Mouse (Mus musculus) T-helper 17 cell (primary cell): Measurements from ENCODE around the gene 4931406C07Rik.
"Not testable (repeated sequence)": the region's sequence is repeated elsewhere in the genome, so short reads cannot be mapped to it uniquely, and the experiment has no call there.

ENCODE experiments used
- in situ Hi-C, 2 experiments: fragments of 300-600 bp; cut with MboI, MseI; formaldehyde crosslinking; loops; 1 replicate in 1 of 2; 2 replicates in 1 of 2; pipeline ENCODE4 v1.15.1; 2025; ENCODE audit warnings: high pct_unique_total_duplicates in 2 of 2

4931406C07Rik gene

GRCm38 (mm10) chr9:15306398-15307119 lies at the start of gene 4931406C07Rik:
TSS of gene 4931406C07Rik (minus strand) at chr9:15306448.
- in situ Hi-C loops = loop anchor here in 1 of 2 experiments (10.0 kb wide), 1 partner anchor 1032 kb away; the partner anchor contains the start of gene Sesn3

DNA sequence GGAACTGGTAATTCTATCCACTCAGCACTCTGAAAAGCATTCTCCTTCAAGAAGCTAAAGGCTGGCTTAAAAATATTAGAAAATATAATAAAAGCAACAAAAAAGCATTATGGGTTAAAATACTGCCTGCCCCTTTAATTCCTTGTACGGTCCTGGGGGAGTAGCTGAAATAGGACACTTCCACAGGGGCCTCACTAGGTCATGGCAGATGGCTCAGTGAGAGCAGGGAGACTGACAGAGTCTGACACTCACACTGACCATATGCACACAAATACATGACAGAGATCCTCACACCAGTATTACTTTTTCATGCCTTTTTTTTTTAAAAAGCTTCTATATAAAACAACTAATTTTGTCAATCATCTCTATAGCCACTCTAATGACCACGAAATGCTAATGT lies 43.7 kb upstream of the 4931406C07Rik start:
- in situ Hi-C loops = loop anchor here in 1 of 2 experiments (25.0 kb wide), 1 partner anchor 1538 kb away; no protein-coding TSS in a partner anchor

GRCm38 (mm10) chr9:15337776-15338175 lies 31.5 kb upstream of the 4931406C07Rik start:
- in situ Hi-C loops = loop anchor here in 1 of 2 experiments (25.0 kb wide), 1 partner anchor 1525 kb away; no protein-coding TSS in a partner anchor

DNA sequence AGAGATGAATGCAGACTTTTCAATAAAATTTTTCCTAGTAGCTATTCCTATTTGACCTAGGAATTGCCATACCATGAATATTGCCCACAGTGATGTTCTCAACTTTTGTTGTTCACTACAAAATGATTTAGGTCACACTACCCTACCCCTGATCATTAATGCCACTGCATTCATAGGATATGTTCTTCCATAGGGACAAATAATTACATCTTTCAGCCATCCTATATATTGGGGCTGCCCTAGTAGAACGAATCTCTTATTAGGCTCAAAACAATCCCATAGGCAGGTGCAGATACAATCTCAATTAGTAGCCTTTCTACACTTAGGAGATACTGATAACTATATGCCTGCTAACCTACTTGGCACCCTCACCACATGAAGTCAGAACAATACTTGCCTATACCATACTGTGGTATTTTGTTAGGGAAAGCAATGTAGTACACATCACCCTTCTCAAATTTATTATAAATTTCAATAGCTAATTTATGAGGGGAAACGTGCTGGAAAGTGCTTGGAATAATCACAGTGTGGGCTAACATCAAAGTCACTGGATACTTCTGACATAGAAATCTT lies 12.0 kb upstream of the 4931406C07Rik start:
- in situ Hi-C loops = no loop called here

DNA sequence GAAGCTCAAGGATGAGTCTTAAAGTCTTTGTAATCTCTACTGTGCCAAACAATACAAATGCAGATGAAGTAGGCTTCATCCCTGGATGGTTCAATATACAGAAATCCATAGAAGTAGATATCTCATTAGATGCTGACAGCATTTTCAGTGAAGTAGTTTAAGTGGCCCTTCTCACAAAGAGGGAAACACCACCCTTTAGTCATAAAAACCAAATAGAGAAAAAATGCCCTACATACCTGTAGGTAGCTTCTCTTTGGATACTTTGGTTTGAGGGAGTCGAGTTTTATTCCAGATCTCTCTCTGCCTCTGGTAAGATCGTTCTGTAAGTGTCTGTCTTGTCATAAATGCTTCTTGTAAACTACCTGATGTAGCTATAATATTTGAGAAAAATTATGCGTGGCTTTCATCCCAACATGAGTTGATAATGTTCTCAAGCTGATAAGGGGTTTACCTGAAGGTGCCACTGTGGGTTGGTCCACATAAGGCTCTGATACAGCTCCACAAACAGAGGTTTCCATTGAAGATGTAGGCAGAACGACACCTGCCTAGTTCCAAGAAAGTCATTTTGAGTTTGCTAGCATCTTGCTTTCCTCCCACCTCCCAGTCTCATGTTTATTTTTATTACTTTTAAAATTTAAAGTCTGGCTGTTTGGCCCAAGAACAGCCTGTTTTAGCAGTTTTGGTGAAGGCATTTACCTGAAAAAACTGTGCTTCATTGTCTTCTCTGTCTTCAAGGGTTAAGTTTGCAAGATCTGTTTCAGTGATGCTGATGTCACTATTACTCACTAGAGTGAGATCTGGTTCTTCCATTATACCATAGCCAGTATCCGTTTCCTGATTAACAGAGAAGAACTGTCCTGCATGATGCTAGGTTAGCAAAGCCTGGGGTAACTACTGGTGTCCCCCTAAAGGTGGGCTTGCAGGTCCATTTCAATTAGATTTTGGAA lies 11.2 kb upstream of the 4931406C07Rik start:
- in situ Hi-C loops = no loop called here

DNA sequence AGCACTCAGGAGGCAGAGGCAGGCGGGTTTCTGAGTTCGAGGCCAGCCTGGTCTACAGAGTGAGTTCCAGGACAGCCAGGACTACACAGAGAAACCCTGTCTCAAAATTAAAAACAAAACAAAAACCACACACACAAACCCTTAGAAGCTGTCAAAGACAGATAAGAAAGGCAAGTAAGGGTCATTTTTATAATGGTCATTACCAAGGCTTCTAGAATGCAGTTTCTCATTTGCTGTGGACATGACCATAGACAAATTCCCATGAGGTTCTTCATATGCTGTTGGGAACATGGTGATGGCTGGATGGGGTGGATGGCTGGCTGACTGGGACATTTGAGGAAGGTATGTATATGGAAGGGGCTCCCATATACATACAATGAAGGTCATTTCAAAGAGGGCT lies 10.0 kb upstream of the 4931406C07Rik start:
- in situ Hi-C loops = not testable (repeated sequence)

DNA sequence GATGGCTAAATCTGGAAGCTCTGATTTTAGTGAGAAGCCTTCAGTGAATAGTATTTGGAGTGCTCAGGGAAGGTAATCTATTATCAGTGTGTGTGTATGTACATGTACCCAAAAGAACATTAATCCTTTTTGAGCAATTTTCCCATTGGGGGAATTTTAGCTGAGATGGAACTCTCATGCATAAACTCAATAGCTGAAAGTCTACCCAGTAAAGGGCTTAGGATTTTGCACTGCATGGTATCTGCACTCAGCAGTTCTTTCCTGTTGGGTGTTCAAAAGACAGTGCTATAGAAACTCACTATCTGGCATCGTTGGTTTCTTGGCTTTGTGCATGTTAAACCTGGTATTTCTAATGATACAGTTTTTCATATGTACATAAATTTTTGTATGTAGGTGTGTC lies 8.4 kb upstream of the 4931406C07Rik start:
- in situ Hi-C loops = no loop called here

- in situ Hi-C loops = no loop called here
Measured at GRCm38 (mm10) chr9:15313633-15314032, 7.4 kb upstream of the 4931406C07Rik start.

- in situ Hi-C loops = no loop called here
Measured at GRCm38 (mm10) chr9:15312054-15312735, 5.9 kb upstream of the 4931406C07Rik start.

DNA sequence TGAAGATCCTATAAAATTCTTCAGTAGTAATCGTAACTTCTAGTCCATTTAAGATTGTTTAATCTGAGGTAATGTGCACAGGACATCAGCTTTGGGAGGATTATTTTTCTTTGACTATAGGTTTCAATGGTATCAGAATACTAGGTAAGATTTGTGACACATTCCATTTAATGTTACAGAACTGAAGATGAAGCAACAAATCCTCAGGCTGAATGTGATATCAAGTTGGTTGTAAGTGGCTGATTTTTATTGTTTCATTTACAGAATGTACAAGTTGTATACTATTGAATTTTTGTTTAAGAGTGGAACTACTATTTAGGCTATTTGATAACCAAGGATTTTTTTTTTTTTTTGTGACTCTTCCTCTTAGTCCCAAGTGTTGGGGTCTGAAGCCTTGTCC lies 3.9 kb upstream of the 4931406C07Rik start:
- in situ Hi-C loops = no loop called here

DNA sequence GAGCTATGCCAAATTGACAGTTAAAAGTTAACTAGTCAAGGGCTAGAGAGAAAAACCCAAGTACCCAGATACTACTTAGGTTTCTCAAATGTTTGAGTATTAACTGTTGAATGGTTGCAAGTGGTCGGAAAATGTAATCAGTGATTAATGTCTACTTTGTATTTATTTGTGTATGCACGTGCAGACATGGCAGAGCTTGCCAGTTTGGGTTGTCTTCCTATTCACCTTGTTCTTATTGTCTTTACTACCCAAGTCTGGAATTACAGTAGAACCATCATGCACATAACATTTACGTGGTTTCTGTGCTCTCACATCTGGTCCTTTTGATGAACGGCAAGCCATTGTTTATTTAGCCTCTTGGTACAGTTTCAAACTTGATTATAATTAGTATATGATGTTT lies 3.2 kb upstream of the 4931406C07Rik start:
- in situ Hi-C loops = loop anchor here in 1 of 2 experiments (10.0 kb wide), 1 partner anchor 1035 kb away; the partner anchor contains the start of gene Sesn3

GRCm38 (mm10) chr9:15308254-15308653 lies 2.0 kb upstream of the 4931406C07Rik start:
- in situ Hi-C loops = loop anchor here in 1 of 2 experiments (10.0 kb wide), 1 partner anchor 1033 kb away; the partner anchor contains the start of gene Sesn3

GRCm38 (mm10) chr9:15307257-15307656 lies 1.0 kb upstream of the 4931406C07Rik start:
- in situ Hi-C loops = loop anchor here in 1 of 2 experiments (10.0 kb wide), 1 partner anchor 1032 kb away; the partner anchor contains the start of gene Sesn3

- in situ Hi-C loops = loop anchor here in 1 of 2 experiments (10.0 kb wide), 1 partner anchor 1031 kb away; the partner anchor contains the start of gene Sesn3
Measured at GRCm38 (mm10) chr9:15305503-15306397, 498 bp downstream of the 4931406C07Rik start, which contains the start of gene Taf1d. TSS of gene Taf1d (plus strand) at chr9:15306214.

- in situ Hi-C loops = loop anchor here in 1 of 2 experiments (10.0 kb wide), 1 partner anchor 1028 kb away; the partner anchor contains the start of gene Sesn3
Measured at GRCm38 (mm10) chr9:15302881-15303280, 3.4 kb downstream of the 4931406C07Rik start.

GRCm38 (mm10) chr9:15302006-15302405 lies 4.2 kb downstream of the 4931406C07Rik start:
- in situ Hi-C loops = loop anchor here in 1 of 2 experiments (10.0 kb wide), 1 partner anchor 1027 kb away; the partner anchor contains the start of gene Sesn3

GRCm38 (mm10) chr9:15301399-15301798 lies 4.8 kb downstream of the 4931406C07Rik start:
- in situ Hi-C loops = loop anchor here in 1 of 2 experiments (10.0 kb wide), 1 partner anchor 1027 kb away; the partner anchor contains the start of gene Sesn3

DNA sequence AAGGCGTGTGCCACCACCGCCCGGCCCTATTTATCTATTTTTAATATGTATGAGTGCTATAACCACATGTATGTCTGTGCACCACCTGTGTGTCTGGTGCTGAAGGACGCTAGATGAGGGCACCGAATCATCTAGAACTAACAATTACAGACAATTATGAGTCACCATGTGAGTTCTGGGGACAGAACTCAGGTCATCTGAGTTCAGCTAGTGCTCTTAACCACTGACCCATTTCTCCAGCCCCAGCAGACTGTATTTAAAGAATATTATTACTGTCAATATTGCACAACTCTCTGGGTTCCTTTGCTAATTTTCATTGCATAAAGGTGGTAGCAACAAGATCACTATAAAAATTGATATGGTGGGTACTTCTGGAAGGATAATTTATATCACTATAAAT lies 6.2 kb downstream of the 4931406C07Rik start:
- in situ Hi-C loops = loop anchor here in 1 of 2 experiments (10.0 kb wide), 1 partner anchor 1025 kb away; the partner anchor contains the start of gene Sesn3

GRCm38 (mm10) chr9:15298451-15298850 lies 7.8 kb downstream of the 4931406C07Rik start:
- in situ Hi-C loops = no loop called here
